Mouse (Mus musculus): ENCODE data around the gene Tpcn2.

Gene Tpcn2

GRCm38 (mm10) chr7:145154066-145154465 is 129.7 kb downstream of the Tpcn2 start:
- no peak for DNase-seq (ENCODE audit: low spot score)

- no peak for DNase-seq (ENCODE audit: low spot score)
Measured at GRCm38 (mm10) chr7:145151845-145152244, 132.0 kb downstream of the Tpcn2 start.

DNA sequence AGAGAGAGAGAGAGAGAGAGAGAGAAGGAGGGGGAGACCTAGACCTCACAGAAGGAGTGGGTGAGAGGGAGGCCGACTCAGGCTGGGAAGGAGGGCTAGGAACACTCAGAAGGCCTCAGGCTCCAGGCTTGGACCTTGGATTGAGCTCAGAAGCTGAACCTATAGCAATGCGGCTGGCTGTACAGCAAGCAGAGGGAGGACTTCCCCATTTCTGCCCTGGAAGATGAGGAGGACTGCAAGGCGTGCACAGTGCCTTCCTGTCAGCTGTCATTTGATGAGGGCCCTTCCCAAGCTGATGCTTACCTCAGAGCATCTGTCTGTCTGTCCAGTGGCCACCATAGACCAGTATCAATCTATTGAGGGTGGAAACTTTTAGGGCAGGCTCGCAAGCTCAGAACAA is 134.9 kb downstream of the Tpcn2 start:
- DNase-seq (ENCODE audit: low spot score), result no peak

DNA sequence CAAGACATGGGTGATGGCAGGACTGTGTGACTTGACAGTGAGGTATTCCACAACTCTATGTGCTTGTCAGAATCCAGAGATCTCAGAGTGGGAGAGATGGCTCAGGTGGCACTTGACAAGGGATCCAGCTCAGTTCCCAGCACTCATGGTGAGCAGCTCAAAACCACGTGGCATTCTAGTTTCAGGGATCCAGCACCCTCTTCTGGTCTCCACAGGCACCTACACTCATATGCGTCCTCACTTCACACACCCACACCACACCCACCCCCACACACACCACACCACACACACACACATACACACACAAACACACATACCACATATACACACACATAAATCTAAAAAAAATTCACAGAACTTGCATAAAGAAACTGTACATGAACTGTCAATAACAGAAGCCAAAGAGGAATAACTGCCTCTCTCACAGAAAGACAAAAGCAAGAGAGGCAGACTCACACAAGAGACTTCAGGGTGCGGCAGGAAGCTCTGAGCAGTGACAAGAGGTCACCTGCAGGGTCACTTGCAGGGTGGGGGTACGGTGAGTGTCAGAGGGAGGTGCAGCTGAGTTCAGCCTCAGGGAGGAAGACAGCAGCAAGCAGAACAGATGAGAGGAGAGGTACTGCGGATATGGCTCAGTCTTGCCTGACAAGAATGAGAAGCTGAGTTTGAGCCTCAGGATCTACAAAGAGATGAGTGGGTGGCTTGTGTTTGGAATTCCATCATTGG is 135.7 kb downstream of the Tpcn2 start:
- no peak for DNase-seq (ENCODE audit: low spot score)

- no peak for DNase-seq (ENCODE audit: low spot score)
Measured at GRCm38 (mm10) chr7:145146252-145146930, 137.4 kb downstream of the Tpcn2 start.

GRCm38 (mm10) chr7:145143502-145144070 is 140.2 kb downstream of the Tpcn2 start:
- no peak for DNase-seq (ENCODE audit: low spot score)

- DNase-seq (ENCODE audit: low spot score), result no peak
Measured at GRCm38 (mm10) chr7:145140656-145141055, 143.2 kb downstream of the Tpcn2 start.

GRCm38 (mm10) chr7:145139576-145139975 is 144.2 kb downstream of the Tpcn2 start:
- DNase-seq (ENCODE audit: low spot score), result no peak

GRCm38 (mm10) chr7:145139100-145139499 is 144.7 kb downstream of the Tpcn2 start:
- DNase-seq (ENCODE audit: low spot score), result no peak

- DNase-seq (ENCODE audit: low spot score), result no peak
Measured at GRCm38 (mm10) chr7:145137871-145138270, 145.9 kb downstream of the Tpcn2 start.

GRCm38 (mm10) chr7:145136831-145137230 is 147.0 kb downstream of the Tpcn2 start:
- DNase-seq (ENCODE audit: low spot score), result no peak

All from embryo, embryonic 10.5 days (tissue).